Mouse (Mus musculus) CH12.LX (cell line): ENCODE measurements around the gene Polr1b. TPM values are rescaled to one million over a fixed set of nuclear protein-coding genes. Genes with fewer than 3 reads are reported as not detected.

Experiments
- DNase-seq: peaks from one replicate; pipeline ENCODE4 v3.0.0-alpha.2; 2013; ENCODE audit errors: extremely low read depth
- H3K27ac ChIP-seq: 2 replicates; pipeline ENCODE4 v1.5.1; 2012; ENCODE audit warnings: low read depth, mild to moderate bottlenecking, control low read depth, moderate library complexity; ENCODE audit not compliant: insufficient read depth
- H3K27me3 ChIP-seq: replicated peaks from 2 replicates; pipeline ENCODE3; 2012; ENCODE audit warnings: inconsistent platforms
- H3K36me3 ChIP-seq, 2 experiments: replicated peaks in 1 of 2; 2 replicates each; pipeline versions ENCODE3 to v1.6.1; 2012; ENCODE audit warnings: inconsistent platforms in 1 of 2, low read length in 1 of 2, mild to moderate bottlenecking in 1 of 2, mixed read lengths in 1 of 2, moderate library complexity in 1 of 2; ENCODE audit not compliant: control insufficient read depth in 1 of 2, insufficient read depth in 1 of 2
- H3K4me1 ChIP-seq, 2 experiments: 2 replicates each; pipeline ENCODE4 v1.6.1; 2012; ENCODE audit warnings: inconsistent platforms in 1 of 2, moderate library complexity in 1 of 2; ENCODE audit not compliant: insufficient read depth in 2 of 2, control insufficient read depth in 1 of 2
- H3K4me2 ChIP-seq: 2 replicates; pipeline ENCODE4 v1.6.1; 2012; ENCODE audit warnings: low read depth, mild to moderate bottlenecking, control low read depth; ENCODE audit not compliant: poor library complexity, insufficient read depth, severe bottlenecking
- H3K4me3 ChIP-seq, 3 experiments: fragments of 150-350 bp in 1 of 3; sonication (generic) in 1 of 3; replicated peaks in 1 of 3; 2 replicates each; pipeline versions ENCODE3 to v1.5.1; 2011 to 2012; ENCODE audit warnings: low read depth in 2 of 3, low read length in 2 of 3, mild to moderate bottlenecking in 2 of 3, moderate library complexity in 2 of 3, control low read depth in 1 of 3, improper control_type of control experiment in 1 of 3, inconsistent platforms in 1 of 3, mixed read lengths in 1 of 3; ENCODE audit not compliant: poor library complexity in 1 of 3
- H3K79me2 ChIP-seq: replicated peaks from 2 replicates; pipeline ENCODE4 v1.6.1; 2012; ENCODE audit warnings: mild to moderate bottlenecking, moderate library complexity; ENCODE audit not compliant: control insufficient read depth, poor library complexity, insufficient read depth, severe bottlenecking; ENCODE audit errors: extremely low read depth
- H3K9ac ChIP-seq: 2 replicates; pipeline ENCODE4 v1.6.1; 2012; ENCODE audit warnings: low read depth, mild to moderate bottlenecking, control low read depth, moderate library complexity; ENCODE audit not compliant: insufficient read depth
- H3K9me3 ChIP-seq: replicated peaks from 2 replicates; pipeline ENCODE3; 2012; ENCODE audit warnings: low read length, inconsistent platforms, mixed read lengths
- CHD1 ChIP-seq: IDR thresholded peaks from 2 replicates; pipeline ENCODE4 v1.6.1; 2012; ENCODE audit warnings: low read depth, low read length, improper control_type of control experiment, inconsistent platforms
- CHD2 ChIP-seq: IDR thresholded peaks from 2 replicates; pipeline ENCODE4 v1.6.1; 2011; ENCODE audit warnings: low read length, improper control_type of control experiment
- E2F4 ChIP-seq: IDR thresholded peaks from 2 replicates; pipeline ENCODE4 v1.6.1; 2011; ENCODE audit warnings: low read depth, low read length, improper control_type of control experiment; ENCODE audit not compliant: insufficient replicate concordance
- ELF1 ChIP-seq: IDR thresholded peaks from 2 replicates; pipeline ENCODE4 v1.6.1; 2014; ENCODE audit warnings: low read depth, mild to moderate bottlenecking, inconsistent platforms, low read length, improper control_type of control experiment
- GABPA ChIP-seq: IDR thresholded peaks from 2 replicates; pipeline ENCODE4 v1.6.1; 2012; ENCODE audit warnings: low read depth, low read length, improper control_type of control experiment, inconsistent platforms; ENCODE audit not compliant: insufficient replicate concordance
- HCFC1 ChIP-seq: IDR thresholded peaks from 2 replicates; pipeline ENCODE4 v1.6.1; 2012; ENCODE audit warnings: low read depth, mild to moderate bottlenecking, inconsistent platforms, low read length, improper control_type of control experiment
- IRF4 ChIP-seq: IDR thresholded peaks from 2 replicates; pipeline ENCODE4 v1.6.1; 2014; ENCODE audit warnings: low read depth, mild to moderate bottlenecking, inconsistent platforms, low read length, improper control_type of control experiment
- KAT2A ChIP-seq: IDR thresholded peaks from 2 replicates; pipeline ENCODE4 v1.6.1; 2012; ENCODE audit warnings: low read length, improper control_type of control experiment, inconsistent platforms; ENCODE audit not compliant: insufficient replicate concordance
- MEF2A ChIP-seq: IDR thresholded peaks from 2 replicates; pipeline ENCODE4 v1.6.1; 2014; ENCODE audit warnings: low read depth, mild to moderate bottlenecking, inconsistent platforms, low read length, improper control_type of control experiment, borderline replicate concordance
- MYC ChIP-seq: IDR thresholded peaks from 2 replicates; pipeline ENCODE4 v1.6.1; 2011; ENCODE audit warnings: low read depth, mild to moderate bottlenecking, improper control_type of control experiment, low read length
- NELFE ChIP-seq: IDR thresholded peaks from 2 replicates; pipeline ENCODE4 v1.6.1; 2011; ENCODE audit warnings: low read depth, low read length, improper control_type of control experiment
- PAX5 ChIP-seq: IDR thresholded peaks from 2 replicates; pipeline ENCODE4 v1.6.1; 2012; ENCODE audit warnings: low read length, inconsistent platforms, mixed read lengths
- POLR2A ChIP-seq: IDR thresholded peaks from 2 replicates; pipeline ENCODE4 v1.6.1; 2011; ENCODE audit warnings: low read depth, mild to moderate bottlenecking, improper control_type of control experiment, low read length
- POLR2AphosphoS2 ChIP-seq: IDR thresholded peaks from 2 replicates; pipeline ENCODE4 v1.6.1; 2011; ENCODE audit warnings: low read depth, low read length, improper control_type of control experiment
- SIN3A ChIP-seq: IDR thresholded peaks from 2 replicates; pipeline ENCODE4 v1.6.1; 2012; ENCODE audit warnings: low read length, improper control_type of control experiment, inconsistent platforms
- SMC3 ChIP-seq: IDR thresholded peaks from 2 replicates; pipeline ENCODE4 v1.6.1; 2011; ENCODE audit warnings: low read depth, low read length, improper control_type of control experiment
- TBP ChIP-seq: conservative IDR thresholded peaks from 2 replicates; pipeline ENCODE4 v1.6.1; 2011; ENCODE audit warnings: low read depth, low read length, improper control_type of control experiment
- TCF12 ChIP-seq: IDR thresholded peaks from 2 replicates; pipeline ENCODE4 v1.6.1; 2014; ENCODE audit warnings: low read depth, mild to moderate bottlenecking, inconsistent platforms, low read length, improper control_type of control experiment
- USF1 ChIP-seq: IDR thresholded peaks from 2 replicates; pipeline ENCODE4 v1.6.1; 2014; ENCODE audit warnings: low read depth, mild to moderate bottlenecking, inconsistent platforms, low read length, improper control_type of control experiment
- USF2 ChIP-seq: conservative IDR thresholded peaks from 2 replicates; pipeline ENCODE4 v1.6.1; 2011; ENCODE audit warnings: low read depth, low read length, improper control_type of control experiment
- ZKSCAN1 ChIP-seq: IDR thresholded peaks from 2 replicates; pipeline ENCODE4 v1.6.1; 2012; ENCODE audit warnings: low read depth, inconsistent platforms, low read length, improper control_type of control experiment, borderline replicate concordance
- ZNF384 ChIP-seq: IDR thresholded peaks from 2 replicates; pipeline ENCODE4 v1.6.1; 2012; ENCODE audit warnings: low read depth, low read length, improper control_type of control experiment, inconsistent platforms
- dilution Hi-C: fragments of 300-500 bp; cut with MboI; formaldehyde crosslinking; loops from 2 replicates; pipeline ENCODE4 v1.14.3; 2020; ENCODE audit warnings: low sequenced_read_pairs; ENCODE audit not compliant: extremely low pct_unique_long_range_greater_than_20kb, extremely low pct_ligation_motif_present
- in situ Hi-C: fragments of 300-500 bp; cut with MboI; formaldehyde crosslinking; loops from 3 replicates; pipeline ENCODE4 v1.14.3; 2019; ENCODE audit warnings: low sequenced_read_pairs, low pct_ligation_motif_present, low pct_unique_long_range_greater_than_20kb, mixed read lengths
- polyA plus RNA-seq: library from polyadenylated mRNA; unstranded; fragments of >175 nt; gene quantifications from 2 replicates; pipeline ENCODE4 v1.2.1, GENCODE M21; 2012; ENCODE audit warnings: low read depth; ENCODE audit not compliant: insufficient read length
- total RNA-seq, 2 experiments: library from RNA; depleted of rRNA; stranded (reverse); fragments of 300-350 nt in 1 of 2; fragments of >200 nt in 1 of 2; gene quantifications; 2 replicates each; pipeline ENCODE4 v1.2.3; 2012 to 2014

Gene Polr1b
- total and polyA plus RNA-seq, 3 experiments: 68.0 to 83.1 (median 70.5) TPM

DNA sequence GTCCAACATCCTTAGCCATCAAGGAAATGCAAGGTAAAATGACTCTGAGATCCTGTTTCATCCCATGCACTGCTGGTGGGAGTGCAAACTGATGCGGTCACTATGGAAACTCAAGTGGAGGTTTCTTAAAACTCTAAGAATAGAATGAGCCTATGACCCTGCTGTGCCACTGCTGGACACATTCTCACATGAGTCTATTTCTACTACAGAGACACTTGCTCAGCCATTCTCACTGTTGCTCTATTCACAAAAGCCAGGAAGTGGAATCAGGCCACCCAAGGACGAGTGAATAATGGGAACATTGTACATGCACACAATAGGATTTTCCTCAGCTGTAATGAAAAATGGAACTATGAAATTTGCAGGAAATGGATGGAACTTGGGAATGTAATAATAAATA is 48.0 kb downstream of the Polr1b start:
- in situ Hi-C loops (no loop called here), dilution Hi-C loops (no loop called here)
- no peak for TF ChIP-seq ELF1
- no peak for TF ChIP-seq CHD2
- no peak for TF ChIP-seq CHD1
- no peak for TF ChIP-seq ZKSCAN1
- DNase-seq: no peak
- no peaks in the 10 kb centered on the region for H3K79me2 ChIP-seq
- no peaks in the 10 kb centered on the region for H3K36me3 ChIP-seq
- no peaks in the 10 kb centered on the region for H3K9me3 ChIP-seq
- H3K4me1 ChIP-seq: peaks cover 0 to 5% of the 10 kb centered on the region in 2 experiments; a peak in 1 of 4 replicates
- no peak overlapping the region for H3K4me2 ChIP-seq
- no peak overlapping the region for H3K9ac ChIP-seq
- no peaks in the 10 kb centered on the region for H3K27me3 ChIP-seq
- no peak overlapping the region for H3K27ac ChIP-seq
- no peak overlapping the region for H3K4me3 ChIP-seq

DNA sequence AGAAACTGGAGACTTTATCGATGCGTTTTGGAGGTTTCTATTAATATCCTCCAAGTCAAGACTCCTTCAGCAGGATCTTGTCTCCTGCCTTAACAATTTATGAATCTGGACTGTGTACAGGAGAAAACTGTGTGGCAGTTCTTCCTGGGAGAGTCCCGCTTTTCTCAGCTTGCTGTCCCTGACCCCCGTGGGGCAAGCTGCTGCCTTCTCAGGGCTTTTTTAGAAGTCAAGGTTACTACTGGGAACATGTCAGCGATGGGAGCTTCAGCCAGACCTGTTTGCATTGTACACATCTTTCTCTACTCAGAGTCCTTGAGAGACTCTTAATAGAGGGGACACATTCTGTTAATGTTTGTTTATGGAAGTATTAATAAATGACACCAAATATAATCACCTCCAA is 49.6 kb downstream of the Polr1b start:
- Histone ChIP-seq H3K4me2 (no peak overlapping the region), H3K79me2 (no peaks in the 10 kb centered on the region), H3K4me3 (no peak overlapping the region), H3K9ac (no peak overlapping the region), H3K36me3 (no peaks in the 10 kb centered on the region), H3K9me3 (no peaks in the 10 kb centered on the region), H3K4me1 (no peaks in the 10 kb centered on the region), H3K27me3 (no peaks in the 10 kb centered on the region), H3K27ac (no peak overlapping the region)
- in situ Hi-C loops: no loop called here
- dilution Hi-C loops: no loop called here
- TF ChIP-seq E2F4 (no peak), KAT2A (no peak), POLR2A (no peak), MEF2A (no peak), IRF4 (no peak), CHD2 (no peak), NELFE (no peak)
- DNase-seq: no peak

DNA sequence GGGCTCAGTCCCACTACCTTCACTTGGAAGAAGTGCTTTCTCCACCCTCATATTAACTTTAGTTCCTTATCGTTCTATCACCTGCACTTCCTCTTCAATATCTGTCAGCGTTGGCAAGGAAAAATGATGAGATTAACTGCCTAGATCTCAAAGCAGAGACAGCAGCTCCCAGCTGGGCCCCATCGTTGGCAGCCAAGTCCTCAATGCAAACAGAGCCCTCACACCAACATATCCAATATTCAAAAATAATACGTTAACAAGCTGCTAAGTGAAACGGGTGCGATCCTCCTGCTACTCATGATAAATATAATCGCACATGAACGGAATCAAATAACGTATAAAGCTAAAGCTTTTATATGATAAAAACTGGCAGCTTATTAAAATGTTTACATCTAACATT is 50.3 kb downstream of the Polr1b start:
- H3K79me2 ChIP-seq: no peaks in the 10 kb centered on the region
- H3K9me3 ChIP-seq: no peaks in the 10 kb centered on the region
- no peaks in the 10 kb centered on the region for H3K36me3 ChIP-seq
- dilution Hi-C loops: no loop called here
- TF ChIP-seq PAX5 (no peak), TBP (no peak), POLR2AphosphoS2 (no peak), GABPA (no peak), NELFE (no peak), SIN3A (no peak), SMC3 (no peak), ZNF384 (no peak), HCFC1 (no peak), TCF12 (no peak), USF1 (no peak), ZKSCAN1 (no peak), USF2 (no peak), MYC (no peak)
- no peak overlapping the region for H3K27ac ChIP-seq
- in situ Hi-C loops: no loop called here
- DNase-seq: no peak
- no peaks in the 10 kb centered on the region for H3K27me3 ChIP-seq
- no peak overlapping the region for H3K9ac ChIP-seq
- no peak overlapping the region for H3K4me2 ChIP-seq
- H3K4me3 ChIP-seq: no peak overlapping the region
- H3K4me1 ChIP-seq: no peaks in the 10 kb centered on the region
